Mouse (Mus musculus) stomach, embryonic 16.5 days (tissue): ENCODE data around the gene Dpy19l1. TPM values are rescaled to one million over a fixed set of nuclear protein-coding genes. Genes with fewer than 3 reads are reported as not detected.

Experiments used
- ATAC-seq: fragments of 200-750 bp; cut with Nextera tagmentation; 2 replicates; pipeline ENCODE4 v1.8.0; 2017; ENCODE audit warnings: moderate number of reproducible peaks, moderate TSS enrichment; ENCODE audit not compliant: insufficient read depth, low FRiP score
- H3K27ac ChIP-seq: fragments of 300-500 bp; sonication (generic); 2 replicates; pipeline ENCODE4 v1.5.1; 2014; ENCODE audit warnings: low read length
- H3K27me3 ChIP-seq: fragments of 300-500 bp; sonication (generic); 2 replicates; pipeline ENCODE4 v1.6.1; 2014; ENCODE audit warnings: low read length, control low read depth, mixed read lengths; ENCODE audit not compliant: control insufficient read depth, insufficient read depth
- H3K36me3 ChIP-seq: fragments of 300-500 bp; sonication (generic); 2 replicates; pipeline ENCODE4 v1.6.1; 2014; ENCODE audit warnings: low read length; ENCODE audit not compliant: control insufficient read depth, insufficient read depth
- H3K4me1 ChIP-seq: fragments of 300-500 bp; sonication (generic); 2 replicates; pipeline ENCODE4 v1.6.1; 2014; ENCODE audit warnings: low read length, control low read depth, mixed read lengths; ENCODE audit not compliant: control insufficient read depth, insufficient read depth
- H3K4me2 ChIP-seq: fragments of 300-500 bp; sonication (generic); 2 replicates; pipeline ENCODE4 v1.6.1; 2014; ENCODE audit warnings: low read depth, low read length, mixed read lengths
- H3K4me3 ChIP-seq: fragments of 300-500 bp; sonication (generic); replicated peaks from 2 replicates; pipeline ENCODE4 v1.5.1; 2014; ENCODE audit warnings: mild to moderate bottlenecking, low read length
- H3K9ac ChIP-seq: fragments of 300-500 bp; sonication (generic); 2 replicates; pipeline ENCODE4 v1.6.1; 2014; ENCODE audit warnings: low read length
- H3K9me3 ChIP-seq: fragments of 300-500 bp; sonication (generic); replicated peaks from 2 replicates; pipeline ENCODE4 v1.6.1; 2016; ENCODE audit warnings: low read length, control low read depth; ENCODE audit not compliant: control insufficient read depth
- WGBS: fragments of 180-500 bp; shearing (Covaris S2); extraction: QIAGEN DNeasy Blood & Tissue Kit; methylation state at CpG from one replicate; pipeline ENCODE4 v1.1.7; 2014; 5-methylcytosine and 5-hydroxymethylcytosine counted together
- polyA plus RNA-seq: library from polyadenylated mRNA; unstranded; fragments of >200 nt; fragmentation: Nextera tagmentation; extraction: Ambion mirVana; gene quantifications from 2 replicates; pipeline ENCODE4 v1.2.1, GENCODE M21; 2015

The Dpy19l1 gene
- polyA plus RNA-seq, 1 experiment from 2014 or later, result 6.4 TPM

DNA sequence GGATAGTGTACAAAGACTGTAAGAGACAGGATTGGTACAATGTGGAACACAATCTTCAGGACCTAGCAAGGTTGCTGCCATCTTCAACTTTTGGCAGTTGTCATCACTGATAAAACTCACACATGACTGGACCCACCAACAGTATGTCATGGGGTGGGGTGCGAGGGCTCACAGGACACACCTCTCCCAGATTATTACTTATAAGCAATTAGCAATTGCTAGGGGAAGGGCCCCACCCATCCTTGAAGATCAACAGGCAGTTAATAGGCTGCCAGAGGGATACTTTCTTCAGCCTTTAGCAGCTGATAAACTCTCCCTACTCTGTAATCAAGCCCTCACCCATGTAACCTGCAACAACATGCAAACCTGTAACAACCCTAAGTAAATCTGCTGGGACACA lies 92.5 kb downstream of the Dpy19l1 start:
- no peak for ATAC-seq
- Histone ChIP-seq H3K4me2 (no peak overlapping the region), H3K27ac (no peak overlapping the region), H3K27me3 (no peaks in the 10 kb centered on the region), H3K4me3 (no peak overlapping the region), H3K36me3 (no peaks in the 10 kb centered on the region), H3K9ac (no peak overlapping the region), H3K4me1 (no peaks in the 10 kb centered on the region), H3K9me3 (no peaks in the 10 kb centered on the region)
- 63% methylated on average over 1 of the region's 1 CpGs for WGBS

DNA sequence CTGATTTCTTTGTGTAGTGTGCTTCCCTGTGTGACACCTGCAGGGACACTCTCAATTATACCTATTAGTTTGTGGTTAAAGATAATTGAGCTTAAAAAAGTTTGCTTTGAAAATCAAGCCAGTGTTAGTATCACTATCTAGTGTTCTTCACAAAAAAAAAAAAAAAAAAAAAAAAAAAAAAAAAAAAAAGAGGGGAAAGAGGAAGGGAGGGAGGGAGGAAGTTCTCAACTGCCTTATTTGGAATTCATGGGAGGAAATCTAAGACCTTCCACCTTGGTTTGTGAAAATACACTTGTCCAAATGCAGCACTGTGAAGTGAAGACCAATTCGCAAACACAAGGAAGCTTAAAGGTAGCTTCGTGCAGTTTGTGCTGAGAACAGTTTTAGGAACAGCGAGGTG lies 94.9 kb downstream of the Dpy19l1 start:
- H3K9me3 ChIP-seq, result no peaks in the 10 kb centered on the region
- no peak overlapping the region for H3K4me3 ChIP-seq
- ATAC-seq, result no peak
- no peak overlapping the region for H3K4me2 ChIP-seq
- 78% methylated on average over 3 of the region's 3 CpGs for WGBS
- H3K9ac ChIP-seq, result no peak overlapping the region
- no peaks in the 10 kb centered on the region for H3K27me3 ChIP-seq
- H3K36me3 ChIP-seq, result no peaks in the 10 kb centered on the region
- H3K27ac ChIP-seq, result no peak overlapping the region
- H3K4me1 ChIP-seq, result no peaks in the 10 kb centered on the region

DNA sequence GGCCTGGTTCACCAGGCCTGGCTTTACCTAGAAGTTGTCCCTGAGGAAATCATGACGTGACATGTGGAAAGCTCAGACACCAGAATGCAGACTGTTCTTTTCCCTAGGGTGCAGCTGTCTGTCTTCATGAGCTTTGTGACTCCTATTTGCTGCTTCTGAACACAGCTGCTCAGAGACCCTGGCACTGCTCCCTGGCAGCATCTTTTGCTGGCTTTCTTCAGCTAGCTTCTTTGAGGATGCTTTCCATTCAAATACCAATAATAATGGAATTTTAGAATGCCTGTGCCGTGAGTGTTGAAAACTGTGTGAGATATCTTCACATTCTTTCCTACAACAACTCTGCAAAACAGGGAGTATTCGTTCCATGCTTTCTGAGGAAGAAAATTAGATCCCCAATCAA lies 108.8 kb downstream of the Dpy19l1 start:
- ATAC-seq, result no peak
- 77% methylated on average over 3 of the region's 3 CpGs for WGBS
- H3K4me3 ChIP-seq, result no peak overlapping the region
- no peaks in the 10 kb centered on the region for H3K9me3 ChIP-seq
- no peaks in the 10 kb centered on the region for H3K36me3 ChIP-seq
- no peaks in the 10 kb centered on the region for H3K27me3 ChIP-seq
- no peak overlapping the region for H3K27ac ChIP-seq
- H3K9ac ChIP-seq, result no peak overlapping the region
- no peak overlapping the region for H3K4me2 ChIP-seq
- H3K4me1 ChIP-seq, result no peaks in the 10 kb centered on the region

DNA sequence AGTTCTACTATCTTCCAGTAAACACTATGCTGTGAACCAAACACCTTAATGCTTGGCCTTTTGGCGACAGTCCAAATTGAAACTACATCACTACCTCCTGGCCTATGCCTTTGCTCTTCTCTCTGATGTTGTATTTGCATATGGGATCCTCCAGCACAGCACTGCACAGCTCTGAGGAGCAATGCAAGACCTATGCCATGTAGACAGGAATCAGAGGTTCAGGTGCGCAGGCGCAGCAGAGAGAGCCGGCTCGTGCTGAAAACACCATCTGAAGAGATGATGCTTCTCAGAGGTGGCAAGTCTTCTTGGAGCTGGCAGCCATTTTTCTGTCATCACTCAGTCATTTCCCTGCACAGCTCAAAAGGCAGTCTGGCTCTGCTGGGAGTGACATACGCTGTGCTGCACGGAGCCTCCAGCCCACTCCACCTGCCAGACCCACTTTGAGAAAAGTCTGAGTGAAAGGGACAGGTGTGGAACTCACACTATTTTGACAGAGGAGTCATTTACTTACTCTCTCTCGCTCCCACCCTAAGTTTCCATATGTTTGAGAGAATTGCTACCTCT lies 112.1 kb downstream of the Dpy19l1 start:
- Histone ChIP-seq H3K4me1 (no peaks in the 10 kb centered on the region), H3K9ac (no peak overlapping the region), H3K9me3 (no peaks in the 10 kb centered on the region), H3K27ac (no peak overlapping the region), H3K27me3 (no peaks in the 10 kb centered on the region), H3K36me3 (no peaks in the 10 kb centered on the region), H3K4me2 (no peak overlapping the region), H3K4me3 (no peak overlapping the region)
- no peak for ATAC-seq
- 89% methylated on average over 8 of the region's 8 CpGs for WGBS

DNA sequence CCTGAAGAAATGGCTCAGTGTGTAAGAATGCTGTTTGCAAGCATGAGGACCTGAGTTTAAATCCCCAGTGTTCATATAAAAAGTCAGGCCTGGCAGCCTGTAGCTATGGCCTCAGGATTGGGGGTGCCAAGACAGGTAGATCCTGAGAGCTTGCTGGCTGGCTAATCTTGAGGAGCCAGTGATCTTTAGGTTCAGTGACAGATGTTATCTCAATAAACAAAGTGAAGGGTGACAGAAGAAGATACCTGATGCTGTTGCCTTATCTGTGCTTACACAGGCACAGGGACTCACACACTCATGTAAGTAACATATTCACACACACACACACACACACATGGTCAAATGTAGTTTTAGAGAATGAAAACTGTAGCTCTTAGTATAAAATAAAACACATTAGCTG lies 115.7 kb downstream of the Dpy19l1 start:
- no peaks in the 10 kb centered on the region for H3K4me1 ChIP-seq
- no peaks in the 10 kb centered on the region for H3K36me3 ChIP-seq
- no peaks in the 10 kb centered on the region for H3K9me3 ChIP-seq
- H3K27me3 ChIP-seq, result no peaks in the 10 kb centered on the region
- H3K27ac ChIP-seq, result no peak overlapping the region
- H3K4me3 ChIP-seq, result no peak overlapping the region
- no peak overlapping the region for H3K4me2 ChIP-seq
- H3K9ac ChIP-seq, result no peak overlapping the region
- no peak for ATAC-seq

DNA sequence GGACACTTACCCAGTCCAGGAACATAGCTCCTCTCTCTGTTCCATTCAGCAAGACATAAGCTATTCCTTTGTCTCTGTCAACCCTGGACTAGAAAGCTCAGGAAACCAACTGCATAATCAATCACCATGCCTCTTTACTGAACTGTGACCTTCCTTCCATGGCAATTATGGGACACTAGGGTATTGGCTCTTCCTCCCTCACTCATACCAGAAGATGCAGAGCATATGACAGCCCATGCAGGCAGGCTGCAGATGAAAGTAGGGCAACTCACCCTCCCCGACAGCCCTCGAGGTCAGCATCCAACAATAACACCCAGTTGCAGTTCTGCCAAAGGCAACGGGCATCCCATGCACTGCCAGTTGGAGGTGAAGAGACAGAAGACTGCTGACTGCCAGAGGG lies 123.6 kb downstream of the Dpy19l1 start:
- ATAC-seq, result no peak
- 71% methylated on average over 3 of the region's 3 CpGs for WGBS
- no peak overlapping the region for H3K27ac ChIP-seq
- H3K4me1 ChIP-seq, result no peaks in the 10 kb centered on the region
- H3K4me2 ChIP-seq, result no peak overlapping the region
- H3K9ac ChIP-seq, result no peak overlapping the region
- H3K27me3 ChIP-seq, result no peaks in the 10 kb centered on the region
- H3K36me3 ChIP-seq, result no peaks in the 10 kb centered on the region
- no peaks in the 10 kb centered on the region for H3K9me3 ChIP-seq
- H3K4me3 ChIP-seq, result no peak overlapping the region

DNA sequence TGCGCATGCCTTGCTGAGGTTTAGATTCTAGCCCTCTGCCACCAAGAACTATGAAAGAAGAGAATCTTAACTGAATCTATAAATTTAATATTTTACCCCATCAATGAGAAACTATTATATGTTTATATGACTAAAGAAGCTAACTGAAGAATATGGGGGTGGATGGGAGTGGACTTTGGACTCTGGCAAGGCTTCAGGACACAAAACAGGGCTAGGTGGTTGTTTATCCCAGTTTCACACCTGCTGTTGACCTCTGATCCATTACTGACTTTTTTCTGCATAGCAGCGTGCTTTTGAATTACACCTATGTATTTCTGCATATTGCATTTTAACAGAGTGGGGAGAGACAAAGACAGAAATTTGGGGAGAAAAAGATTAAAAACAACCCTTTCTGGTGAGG lies 124.1 kb downstream of the Dpy19l1 start:
- WGBS, result 78% methylated on average over 2 of the region's 2 CpGs
- Histone ChIP-seq H3K36me3 (no peaks in the 10 kb centered on the region), H3K27me3 (no peaks in the 10 kb centered on the region), H3K4me1 (no peaks in the 10 kb centered on the region), H3K4me3 (no peak overlapping the region), H3K9ac (no peak overlapping the region), H3K27ac (no peak overlapping the region), H3K4me2 (no peak overlapping the region), H3K9me3 (no peaks in the 10 kb centered on the region)
- ATAC-seq, result no peak

Other genes with a start within 250 kb of the Dpy19l1 start
- not detected in 2 replicates for gene Cypt4, start 122.1 kb upstream of the Dpy19l1 start, polyA plus RNA-seq
- gene Dpy19l2, start 193.2 kb upstream of the Dpy19l1 start, polyA plus RNA-seq, result 0.04 TPM in 1 of 2 replicates, not detected in the other